Mouse (Mus musculus) liver, embryonic 16.5 days (tissue): ENCODE data around the gene Elmod1. TPM values are rescaled to one million over a fixed set of nuclear protein-coding genes. Genes with fewer than 3 reads are reported as not detected.

Experiments
- ATAC-seq: fragments of 200-750 bp; cut with Nextera tagmentation; 2 replicates; pipeline ENCODE4 v1.8.0; 2017; ENCODE audit warnings: low read depth, mild to moderate bottlenecking, moderate number of reproducible peaks, moderate library complexity
- H3K27ac ChIP-seq: fragments of 300-500 bp; sonication (generic); 2 replicates; pipeline ENCODE4 v1.5.1; 2014; ENCODE audit warnings: mild to moderate bottlenecking, low read length
- H3K27me3 ChIP-seq: fragments of 300-500 bp; sonication (generic); 2 replicates; pipeline ENCODE4 v1.6.1; 2014; ENCODE audit warnings: low read depth, low read length, mixed read lengths; ENCODE audit not compliant: control insufficient read depth, insufficient read depth
- H3K36me3 ChIP-seq: fragments of 300-500 bp; sonication (generic); 2 replicates; pipeline ENCODE4 v1.6.1; 2014; ENCODE audit warnings: mild to moderate bottlenecking; ENCODE audit not compliant: control insufficient read depth, insufficient read depth
- H3K4me1 ChIP-seq: fragments of 300-500 bp; sonication (generic); 2 replicates; pipeline ENCODE4 v1.6.1; 2014; ENCODE audit warnings: low read depth, low read length, mixed read lengths; ENCODE audit not compliant: control insufficient read depth
- H3K4me2 ChIP-seq: fragments of 300-500 bp; sonication (generic); 2 replicates; pipeline ENCODE4 v1.6.1; 2014; ENCODE audit warnings: low read depth, low read length, mixed read lengths
- H3K4me3 ChIP-seq: fragments of 300-500 bp; sonication (generic); 2 replicates; pipeline ENCODE4 v1.5.1; 2014; ENCODE audit warnings: low read depth, mild to moderate bottlenecking, low read length
- H3K9ac ChIP-seq: fragments of 300-500 bp; sonication (generic); 2 replicates; pipeline ENCODE4 v1.6.1; 2014; ENCODE audit warnings: low read depth, low read length
- H3K9me3 ChIP-seq: fragments of 300-500 bp; sonication (generic); replicated peaks from 2 replicates; pipeline ENCODE4 v1.6.1; 2016; ENCODE audit warnings: low read length; ENCODE audit not compliant: control insufficient read depth
- WGBS: fragments of 180-500 bp; shearing (Covaris S2); extraction: QIAGEN DNeasy Blood & Tissue Kit; methylation state at CpG from one replicate; pipeline ENCODE4 v1.1.7; 2014; ENCODE audit not compliant: insufficient replicate concordance; 5-methylcytosine and 5-hydroxymethylcytosine counted together
- polyA plus RNA-seq: library from polyadenylated mRNA; unstranded; fragments of >200 nt; fragmentation: Nextera tagmentation; extraction: Ambion mirVana; gene quantifications from 2 replicates; pipeline ENCODE4 v1.2.1, GENCODE M21; 2015

The Elmod1 gene
- polyA plus RNA-seq, 1 experiment from 2014 or later: 0.12 TPM

GRCm38 (mm10) chr9:53973241-53973640 is 1.9 kb downstream of the Elmod1 start:
- 50% methylated on average over 5 of the region's 5 CpGs for WGBS
- Histone ChIP-seq H3K27me3 (peaks cover 32% of the 10 kb centered on the region), H3K4me3 (no peak overlapping the region), H3K9ac (no peak overlapping the region), H3K36me3 (no peaks in the 10 kb centered on the region), H3K9me3 (no peaks in the 10 kb centered on the region), H3K4me1 (no peaks in the 10 kb centered on the region), H3K27ac (no peak overlapping the region), H3K4me2 (no peak overlapping the region)
- no peak for ATAC-seq

GRCm38 (mm10) chr9:53972358-53972757 is 2.7 kb downstream of the Elmod1 start:
- Histone ChIP-seq H3K9ac (no peak overlapping the region), H3K36me3 (no peaks in the 10 kb centered on the region), H3K27ac (no peak overlapping the region), H3K4me1 (no peaks in the 10 kb centered on the region), H3K4me2 (no peak overlapping the region), H3K9me3 (no peaks in the 10 kb centered on the region), H3K4me3 (no peak overlapping the region), H3K27me3 (peaks cover 32% of the 10 kb centered on the region)
- ATAC-seq: no peak

GRCm38 (mm10) chr9:53967610-53968368 is 7.3 kb downstream of the Elmod1 start:
- Histone ChIP-seq H3K36me3 (no peaks in the 10 kb centered on the region), H3K27me3 (no peaks in the 10 kb centered on the region)
- WGBS: 53% methylated on average over 9 of the region's 9 CpGs

GRCm38 (mm10) chr9:53957021-53957420 is 18.1 kb downstream of the Elmod1 start:
- Histone ChIP-seq H3K4me2 (no peak overlapping the region), H3K27me3 (no peaks in the 10 kb centered on the region), H3K4me3 (no peak overlapping the region), H3K27ac (no peak overlapping the region), H3K36me3 (no peaks in the 10 kb centered on the region), H3K9me3 (no peaks in the 10 kb centered on the region), H3K4me1 (no peaks in the 10 kb centered on the region), H3K9ac (no peak overlapping the region)
- WGBS: 64% methylated on average over 11 of the region's 11 CpGs
- ATAC-seq: no peak

More at GRCm38 (mm10) chr9:53967610-53968368, 7.3 kb downstream of the Elmod1 start:
- Histone ChIP-seq H3K4me2 (no peak overlapping the region), H3K9me3 (no peaks in the 10 kb centered on the region), H3K9ac (no peak overlapping the region), H3K27ac (no peak overlapping the region), H3K4me1 (no peaks in the 10 kb centered on the region), H3K4me3 (no peak overlapping the region)
- no peak for ATAC-seq

GRCm38 (mm10) chr9:53954853-53955252 is 20.2 kb downstream of the Elmod1 start:
- Histone ChIP-seq H3K4me1 (no peaks in the 10 kb centered on the region), H3K4me2 (no peak overlapping the region), H3K27me3 (no peaks in the 10 kb centered on the region), H3K9ac (no peak overlapping the region), H3K9me3 (no peaks in the 10 kb centered on the region), H3K27ac (no peak overlapping the region), H3K4me3 (no peak overlapping the region), H3K36me3 (no peaks in the 10 kb centered on the region)
- no peak for ATAC-seq
- WGBS: 29% methylated on average over 6 of the region's 6 CpGs

GRCm38 (mm10) chr9:53947463-53947862 is 27.6 kb downstream of the Elmod1 start:
- Histone ChIP-seq H3K4me1 (no peaks in the 10 kb centered on the region), H3K27me3 (no peaks in the 10 kb centered on the region), H3K27ac (no peak overlapping the region), H3K9me3 (no peaks in the 10 kb centered on the region), H3K36me3 (no peaks in the 10 kb centered on the region), H3K9ac (no peak overlapping the region), H3K4me2 (no peak overlapping the region), H3K4me3 (no peak overlapping the region)
- no peak for ATAC-seq
- 70% methylated on average over 2 of the region's 2 CpGs for WGBS

- Histone ChIP-seq H3K36me3 (no peaks in the 10 kb centered on the region), H3K4me3 (no peak overlapping the region), H3K27ac (no peak overlapping the region), H3K9me3 (no peaks in the 10 kb centered on the region), H3K9ac (no peak overlapping the region), H3K4me2 (no peak overlapping the region), H3K27me3 (no peaks in the 10 kb centered on the region), H3K4me1 (no peaks in the 10 kb centered on the region)
- no peak for ATAC-seq
- WGBS: 45% methylated on average over 3 of the region's 3 CpGs
Measured at GRCm38 (mm10) chr9:53938555-53938954, 36.5 kb downstream of the Elmod1 start.

GRCm38 (mm10) chr9:53934179-53934578 is 40.9 kb downstream of the Elmod1 start:
- Histone ChIP-seq H3K4me2 (no peak overlapping the region), H3K4me3 (no peak overlapping the region), H3K9me3 (no peaks in the 10 kb centered on the region)

GRCm38 (mm10) chr9:53933375-53933774 is 41.7 kb downstream of the Elmod1 start:
- H3K4me2 ChIP-seq: no peak overlapping the region
- H3K27me3 ChIP-seq: no peaks in the 10 kb centered on the region
- no peak overlapping the region for H3K4me3 ChIP-seq
- H3K9ac ChIP-seq: no peak overlapping the region
- no peak for ATAC-seq
- H3K4me1 ChIP-seq: no peaks in the 10 kb centered on the region
- no peaks in the 10 kb centered on the region for H3K9me3 ChIP-seq
- no peak overlapping the region for H3K27ac ChIP-seq
- no peaks in the 10 kb centered on the region for H3K36me3 ChIP-seq
- WGBS: 60% methylated on average over 4 of the region's 4 CpGs

More at GRCm38 (mm10) chr9:53934179-53934578, 40.9 kb downstream of the Elmod1 start:
- Histone ChIP-seq H3K9ac (no peak overlapping the region), H3K36me3 (no peaks in the 10 kb centered on the region), H3K27me3 (no peaks in the 10 kb centered on the region), H3K4me1 (no peaks in the 10 kb centered on the region), H3K27ac (no peak overlapping the region)
- no peak for ATAC-seq
- WGBS: 57% methylated on average over 13 of the region's 13 CpGs
